Mouse (Mus musculus) testis, postnatal 14 days (tissue): Measurements from ENCODE around the gene Clec2h.
"Not testable (repeated sequence)": the region's sequence is repeated elsewhere in the genome, so short reads cannot be mapped to it uniquely, and the experiment has no call there.

Source experiments
- DNase-seq: peaks from one replicate; pipeline ENCODE4 v3.0.0; 2021; ENCODE audit warnings: low spot score

Gene Clec2h

GRCm38 (mm10) chr6:128662206-128662605 lies at the start of gene Clec2h:
Gene Clec2h, plus strand, starts transcription at chr6:128662385.
- DNase-seq: no peak

- DNase-seq: peak; percentile 29
Observed at GRCm38 (mm10) chr6:128622733-128623132, 39.5 kb upstream of the Clec2h start.

GRCm38 (mm10) chr6:128623433-128623832 lies 38.8 kb upstream of the Clec2h start, which contains the start of gene Klrb1a:
Gene Klrb1a, minus strand, starts transcription at chr6:128623533.
- not testable (repeated sequence) for DNase-seq

DNA sequence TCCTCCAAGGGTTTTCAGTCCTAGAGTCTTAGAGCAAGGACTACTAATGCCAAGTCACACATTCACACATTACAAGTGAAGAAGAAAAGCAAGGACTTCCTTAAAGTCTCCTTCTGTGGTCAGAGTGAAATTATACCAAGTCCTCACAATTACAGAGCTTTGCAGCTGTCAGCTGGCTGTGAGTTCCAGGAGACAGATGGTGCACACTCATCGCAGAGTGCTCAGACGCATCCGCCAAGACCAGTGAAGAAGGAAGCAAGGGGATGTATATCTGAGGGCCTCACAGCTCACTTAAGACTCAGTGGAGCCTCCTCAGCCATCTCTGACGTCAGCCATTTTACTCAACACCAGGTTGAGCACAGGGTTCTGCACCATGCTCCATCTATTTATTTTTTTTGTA lies 37.8 kb upstream of the Clec2h start:
- no peak for DNase-seq

GRCm38 (mm10) chr6:128625246-128625645 lies 36.9 kb upstream of the Clec2h start:
- DNase-seq: not testable (repeated sequence)

DNA sequence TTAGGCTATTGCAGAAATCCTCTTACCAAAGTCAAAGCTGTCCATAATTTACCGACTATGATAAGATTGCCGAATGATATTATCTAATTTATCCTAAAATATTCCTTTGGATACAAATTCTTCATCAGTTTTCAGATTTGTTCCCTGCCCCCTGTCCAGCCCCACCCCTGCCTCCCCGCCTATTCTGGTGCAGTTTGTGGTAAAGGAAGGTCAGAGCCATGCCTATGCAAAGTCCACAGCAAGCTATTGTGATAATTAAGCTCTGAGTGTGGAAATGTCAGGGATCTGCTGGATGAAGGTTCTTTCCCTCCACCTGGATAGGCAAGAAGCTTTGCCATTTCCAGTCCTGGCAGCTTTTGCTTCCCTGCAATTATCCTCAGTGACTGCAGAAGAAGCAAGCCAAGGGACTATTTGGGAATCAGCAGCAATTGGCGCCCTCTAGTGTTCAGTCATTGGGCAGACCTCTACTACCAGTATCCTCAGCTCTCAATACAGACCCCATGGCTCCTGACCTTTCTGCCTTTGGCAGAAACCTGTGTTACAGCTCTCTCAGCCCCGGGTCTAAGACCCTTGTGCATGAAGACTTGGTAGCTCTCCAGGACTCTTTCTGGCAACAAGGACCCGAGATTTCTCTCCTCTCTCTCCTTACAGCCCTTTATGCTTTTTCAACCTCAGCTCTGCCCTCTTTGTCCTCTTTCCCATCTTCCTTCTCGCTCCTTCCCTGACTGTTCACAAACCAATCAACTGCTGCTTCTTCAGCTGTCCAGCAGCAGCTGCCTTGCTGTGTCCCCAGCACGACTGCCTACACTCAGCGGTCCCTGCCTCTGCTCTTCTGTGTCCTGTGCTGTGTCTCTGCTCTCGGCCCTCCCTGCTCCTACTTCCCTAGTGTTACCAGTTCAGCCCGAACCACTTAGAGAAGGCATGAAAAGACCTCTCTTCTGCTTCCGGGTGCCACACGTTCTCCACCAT lies 32.1 kb upstream of the Clec2h start:
- DNase-seq: peak; percentile 46

- DNase-seq: not testable (repeated sequence)
Observed at GRCm38 (mm10) chr6:128630912-128631905, 31.0 kb upstream of the Clec2h start.

DNA sequence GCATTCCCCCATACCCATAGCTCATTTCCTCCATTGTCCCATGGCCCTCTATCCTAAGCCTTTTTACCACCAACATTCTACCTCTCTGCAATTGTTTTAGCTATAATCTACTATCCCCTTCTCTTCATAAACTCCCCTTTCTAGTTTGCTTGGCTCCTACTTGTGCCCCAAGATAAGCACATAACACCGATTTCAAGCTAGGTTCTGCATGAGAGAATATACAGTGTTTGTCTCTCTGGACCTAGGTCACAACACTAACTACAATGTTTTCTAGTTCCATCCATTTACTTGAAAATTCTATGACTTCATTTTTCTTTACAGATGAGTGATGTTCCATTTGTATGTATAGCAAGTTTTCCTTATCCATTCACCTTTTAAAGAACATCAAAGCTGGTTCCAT lies 21.5 kb upstream of the Clec2h start:
- no peak for DNase-seq

DNA sequence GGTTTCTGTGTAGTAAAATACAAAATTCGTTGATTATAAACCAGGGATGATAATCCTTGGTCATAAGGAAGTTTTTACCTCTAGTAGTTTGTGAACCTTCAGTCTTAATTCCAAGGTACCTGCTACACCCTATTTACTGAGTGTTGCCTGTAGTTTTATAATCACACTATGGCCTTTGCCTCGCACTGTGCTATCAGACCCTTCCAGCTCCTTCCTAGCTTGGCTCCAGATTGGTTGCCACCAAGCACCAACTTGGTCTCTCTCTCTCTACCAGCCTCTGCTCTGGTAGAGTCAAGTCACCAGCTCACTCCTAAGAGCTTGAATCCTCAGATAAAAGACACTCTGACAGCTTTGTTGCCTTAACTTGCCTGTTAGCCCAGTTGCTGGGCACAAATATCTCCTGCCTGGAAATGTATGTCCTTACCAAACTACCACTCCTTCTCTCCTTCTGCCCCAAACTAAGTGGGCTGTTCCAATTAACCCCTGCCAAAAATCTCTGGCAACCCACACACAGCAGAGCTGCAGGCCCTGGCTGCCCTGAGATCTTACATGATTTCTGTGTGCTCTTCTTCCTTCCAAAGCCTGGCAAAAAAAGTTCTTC lies 21.0 kb upstream of the Clec2h start:
- no peak for DNase-seq

- no peak for DNase-seq
Observed at GRCm38 (mm10) chr6:128643999-128644398, 18.2 kb upstream of the Clec2h start.

- DNase-seq: not testable (repeated sequence)
Observed at GRCm38 (mm10) chr6:128644694-128645093, 17.5 kb upstream of the Clec2h start.

DNA sequence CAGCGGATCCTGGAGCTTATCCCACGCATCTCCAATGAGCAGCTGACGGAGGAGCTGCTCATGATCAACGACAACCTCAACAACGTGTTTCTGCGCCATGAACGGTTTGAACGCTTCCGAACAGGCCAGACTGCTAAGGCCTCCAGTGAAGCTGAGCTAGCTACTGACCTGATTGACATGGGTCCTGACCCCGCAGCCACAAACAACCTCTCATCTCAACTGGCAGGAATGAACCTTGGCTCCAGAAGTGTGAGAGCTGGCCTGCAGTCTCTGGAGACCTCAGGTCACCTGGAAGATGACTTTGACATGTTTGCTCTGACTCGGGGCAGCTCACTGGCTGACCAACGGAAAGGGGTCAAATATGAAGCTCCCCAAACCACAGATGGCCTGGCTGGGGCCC lies 16.5 kb upstream of the Clec2h start:
- DNase-seq: not testable (repeated sequence)

DNA sequence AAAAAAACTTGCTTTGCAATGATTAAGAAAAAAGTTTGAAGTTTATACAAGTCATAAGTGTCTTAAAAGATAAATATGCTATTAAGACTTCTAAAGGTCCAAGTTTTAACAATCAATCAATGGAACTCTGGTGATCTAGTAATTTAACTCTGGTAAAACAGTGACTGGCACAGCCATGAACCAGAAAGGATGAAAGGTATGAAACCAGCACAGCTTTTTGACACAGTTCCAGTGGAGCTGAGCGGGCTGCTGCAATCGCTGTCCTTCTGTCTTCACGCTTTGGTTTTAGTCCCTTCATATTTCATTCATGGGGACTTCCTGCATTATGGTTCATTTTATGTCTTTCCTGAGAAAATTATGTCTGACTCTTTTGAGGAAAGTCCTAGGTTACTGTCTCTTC lies 12.5 kb upstream of the Clec2h start:
- DNase-seq: no peak

DNA sequence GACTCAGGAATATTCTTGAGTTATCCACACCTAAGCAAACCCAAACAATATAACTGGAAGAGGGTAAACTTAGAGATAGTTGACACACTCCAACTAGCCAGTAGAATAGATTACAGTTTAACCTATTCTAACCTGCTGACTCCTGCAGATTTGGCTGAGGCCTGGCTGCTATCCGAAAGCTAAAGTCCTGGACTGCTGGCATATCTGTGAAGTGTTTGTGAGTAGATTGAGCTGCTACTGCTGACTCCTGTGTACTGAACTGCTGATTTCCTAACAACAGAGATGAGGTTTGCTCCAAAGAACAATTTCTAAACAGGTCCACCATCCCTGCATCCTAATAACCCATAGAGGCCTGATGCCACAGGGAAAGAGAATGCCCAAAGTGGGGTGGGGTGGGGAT lies 12.0 kb upstream of the Clec2h start:
- no peak for DNase-seq

- DNase-seq: not testable (repeated sequence)
Observed at GRCm38 (mm10) chr6:128650827-128651226, 11.4 kb upstream of the Clec2h start.

DNA sequence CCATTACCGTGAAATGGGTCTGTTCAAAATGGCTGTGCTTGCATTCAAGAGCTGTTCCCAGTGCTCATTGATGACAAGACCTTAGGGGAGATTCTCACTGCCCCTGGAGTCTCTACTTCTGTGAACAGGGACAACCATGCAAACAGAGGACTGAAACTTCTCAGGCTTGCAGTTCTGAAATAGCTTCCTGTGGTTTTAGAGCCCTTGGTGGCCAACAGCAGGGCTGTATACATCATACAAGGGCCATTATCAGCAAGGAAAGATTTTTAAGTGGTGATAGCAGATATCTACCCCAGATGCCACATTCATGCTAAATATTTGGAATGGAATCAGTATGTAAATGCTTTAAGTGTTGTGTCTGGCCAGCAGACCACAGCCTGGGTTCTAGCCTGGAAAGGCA lies 9.2 kb upstream of the Clec2h start:
- no peak for DNase-seq

DNA sequence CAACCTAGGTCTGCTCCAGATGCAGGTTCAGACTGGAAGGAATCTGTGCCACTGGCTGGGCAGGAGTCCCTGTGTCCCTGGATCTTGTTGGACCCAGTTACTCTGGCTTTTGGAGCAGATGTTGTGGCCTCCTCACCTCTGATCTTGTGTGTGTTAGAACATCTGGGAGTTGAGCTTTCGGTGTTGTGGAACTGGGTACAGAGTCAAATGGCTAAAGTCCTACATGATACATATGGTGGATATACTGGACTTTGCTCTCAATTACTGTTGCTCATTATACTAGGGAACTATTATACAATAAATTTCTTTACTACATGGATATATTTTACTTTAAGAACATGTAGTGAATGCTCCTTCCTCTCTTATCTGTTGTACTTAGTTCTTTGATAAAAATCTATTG lies 936 bp upstream of the Clec2h start:
- DNase-seq: no peak

DNA sequence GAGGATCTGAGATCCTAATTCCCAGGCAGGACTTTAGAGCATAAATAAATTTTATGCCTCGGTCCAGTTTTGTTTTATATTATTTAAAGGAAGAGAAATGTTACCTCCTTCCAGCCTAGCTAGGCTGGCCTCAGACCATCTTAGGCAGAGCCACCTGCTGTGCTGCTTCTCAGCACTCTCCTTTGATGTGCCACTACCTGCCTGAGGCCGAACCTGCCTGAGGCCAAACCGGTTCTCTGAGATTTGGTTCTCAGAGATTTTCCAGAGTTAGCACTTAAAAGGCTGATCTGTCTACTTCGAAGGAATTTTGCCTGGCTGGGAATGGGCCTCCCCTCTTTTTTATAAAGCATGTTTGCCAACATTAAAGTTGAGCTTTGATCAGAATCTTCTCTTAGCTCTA lies 7.8 kb downstream of the Clec2h start:
- no peak for DNase-seq

DNA sequence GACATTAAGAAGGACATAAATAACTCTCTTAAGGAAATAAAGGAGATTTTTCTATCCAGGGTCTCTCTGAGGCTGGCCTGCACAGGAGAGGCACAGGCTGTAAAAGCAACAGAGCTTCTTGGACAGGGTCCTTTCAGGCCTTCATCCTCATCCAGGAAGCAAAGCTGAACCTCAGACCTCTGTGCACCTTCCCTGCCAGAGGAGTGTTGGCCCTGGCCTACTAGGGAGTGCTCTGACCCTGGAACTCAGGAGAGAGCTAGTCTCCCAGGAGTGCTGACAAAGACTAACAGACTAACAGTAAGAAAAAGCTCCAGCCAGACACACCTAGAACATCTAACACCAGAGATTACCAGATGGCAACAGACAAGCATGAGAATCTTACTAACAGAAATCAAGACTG lies 17.4 kb downstream of the Clec2h start:
- DNase-seq: no peak

DNA sequence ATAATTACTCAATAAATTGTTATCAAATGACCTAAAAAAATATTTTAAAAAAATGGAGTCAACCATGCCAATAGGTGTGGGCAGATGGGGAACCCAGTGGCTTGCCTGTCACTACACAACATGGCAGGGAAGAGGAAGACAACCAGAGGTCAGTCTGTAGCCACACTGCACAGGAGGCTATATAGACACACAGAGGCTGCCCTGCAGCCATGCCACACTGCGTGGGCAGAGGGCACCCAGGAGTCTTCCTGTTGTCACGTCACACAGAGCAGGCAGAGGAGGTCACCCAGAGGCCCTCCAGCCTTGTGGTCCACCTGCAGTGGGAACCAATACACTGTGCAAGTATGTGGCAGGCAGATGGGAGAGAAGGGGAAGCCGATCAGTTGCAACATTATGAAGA lies 39.5 kb downstream of the Clec2h start:
- DNase-seq: no peak

DNA sequence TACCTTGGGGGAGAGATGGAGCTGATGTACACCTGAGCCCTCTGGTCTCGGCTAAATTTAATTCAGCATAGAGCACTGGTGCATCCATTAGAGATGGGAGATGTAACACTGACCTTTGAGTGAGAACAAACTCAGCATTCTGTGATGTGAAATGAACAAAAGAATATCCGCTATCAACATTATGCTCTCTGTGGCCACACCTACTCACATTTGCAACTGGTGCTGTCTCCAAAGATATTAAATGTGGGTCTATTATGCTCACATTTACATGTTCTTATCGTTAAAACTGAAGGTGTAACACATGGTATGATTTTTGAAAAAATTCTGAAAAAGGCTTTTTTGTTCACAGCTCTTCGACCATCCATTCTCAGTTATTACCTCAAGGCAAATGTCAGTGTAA lies 60.8 kb downstream of the Clec2h start, which contains the start of gene Klrb1:
Klrb1 (minus strand) TSS at position 101 of the 400 bp plus-strand sequence.
- DNase-seq: no peak
